Mouse (Mus musculus) layer of hippocampus, postnatal 25 days (tissue): ENCODE data around the gene Aip. TPM values are rescaled to one million over a fixed set of nuclear protein-coding genes. Genes with fewer than 3 reads are reported as not detected.

Experiments
- DNase-seq, 2 experiments: peaks; one replicate each; pipeline ENCODE4 v3.0.0; 2022; ENCODE audit warnings: mixed read lengths in 2 of 2, low spot score in 1 of 2; ENCODE audit errors: extremely low spot score in 1 of 2
- total RNA-seq, 2 experiments: library from RNA; stranded (reverse); gene quantifications; 2 replicates each; pipeline ENCODE4 v1.2.3; 2021

Gene Aip
- total RNA-seq, 2 experiments from 2014 or later = 102 to 127 TPM

DNA sequence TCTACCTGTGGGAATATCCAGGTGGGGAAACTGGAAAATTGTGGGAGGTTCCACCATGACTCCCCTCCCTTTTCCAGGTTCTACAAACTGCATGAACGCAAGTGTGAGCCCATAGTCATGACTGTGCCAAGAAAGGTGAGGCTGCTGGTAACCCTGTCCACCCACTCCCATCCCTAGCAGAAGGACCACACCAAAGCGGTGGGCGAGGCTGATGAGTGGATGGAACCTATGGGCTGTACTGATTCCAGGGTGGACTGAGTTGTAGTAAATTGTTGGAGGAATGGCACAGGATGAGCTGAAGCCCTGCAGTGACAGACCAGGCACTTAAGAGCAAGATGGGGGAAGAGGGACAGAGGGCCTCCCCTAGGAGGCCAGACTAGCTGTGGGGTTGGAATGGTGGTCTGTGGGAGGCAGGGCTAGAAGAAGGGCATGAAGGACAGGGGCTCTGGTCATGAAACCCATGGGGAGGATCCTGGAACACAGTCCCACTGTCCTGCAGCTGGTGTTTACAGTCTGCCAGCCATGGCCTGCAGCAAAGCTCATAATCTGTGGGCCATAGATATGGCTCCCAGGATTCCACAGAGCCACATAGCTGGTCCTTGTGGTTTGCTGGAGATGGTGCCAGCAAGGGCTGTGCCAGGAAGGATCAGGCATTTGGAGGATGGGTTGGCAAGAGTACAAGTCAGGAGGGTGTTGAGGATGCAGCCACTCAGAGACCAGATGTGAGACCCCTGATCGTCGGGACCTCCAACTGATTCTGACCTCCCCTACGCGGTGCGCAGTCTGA, 27.0 kb upstream of the Aip start:
- DNase-seq = no peak

DNA sequence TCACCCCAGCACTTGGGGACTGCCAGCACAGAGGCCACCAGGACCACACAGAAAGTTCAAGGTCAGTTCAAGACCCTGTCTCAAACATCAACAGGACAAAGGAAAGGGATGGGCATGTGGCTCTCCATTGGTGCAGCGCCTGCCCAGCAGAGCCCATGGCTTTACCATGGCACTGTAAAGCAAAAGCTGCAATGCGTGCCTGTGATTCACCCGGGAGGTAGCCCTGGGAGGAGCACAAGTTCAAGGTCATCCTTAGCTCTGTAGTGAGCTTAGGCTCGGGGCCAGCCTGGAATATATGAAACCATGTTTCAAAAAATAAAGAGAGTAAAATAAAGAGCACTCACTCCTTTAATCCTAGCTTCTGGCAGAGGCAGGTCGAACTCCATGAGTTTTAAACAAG, 26.2 kb upstream of the Aip start:
- no peak for DNase-seq

DNA sequence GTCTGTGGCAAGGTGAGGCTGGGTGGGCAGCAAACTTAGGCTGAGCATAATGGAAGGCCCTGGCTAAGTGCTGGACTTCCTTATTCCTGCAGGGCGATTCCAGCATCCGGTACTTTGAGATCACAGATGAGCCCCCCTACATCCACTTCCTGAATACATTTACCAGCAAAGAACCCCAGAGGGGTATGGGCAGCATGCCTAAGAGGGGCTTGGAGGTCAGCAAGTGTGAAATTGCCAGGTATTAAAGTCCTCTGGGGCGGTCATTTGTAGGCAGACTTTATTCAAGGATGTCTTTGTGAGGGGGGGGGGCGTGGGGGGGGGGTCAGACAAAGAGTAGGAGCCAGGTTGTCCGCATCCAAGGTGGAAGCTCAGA, 25.8 kb upstream of the Aip start:
- DNase-seq = no peak

DNA sequence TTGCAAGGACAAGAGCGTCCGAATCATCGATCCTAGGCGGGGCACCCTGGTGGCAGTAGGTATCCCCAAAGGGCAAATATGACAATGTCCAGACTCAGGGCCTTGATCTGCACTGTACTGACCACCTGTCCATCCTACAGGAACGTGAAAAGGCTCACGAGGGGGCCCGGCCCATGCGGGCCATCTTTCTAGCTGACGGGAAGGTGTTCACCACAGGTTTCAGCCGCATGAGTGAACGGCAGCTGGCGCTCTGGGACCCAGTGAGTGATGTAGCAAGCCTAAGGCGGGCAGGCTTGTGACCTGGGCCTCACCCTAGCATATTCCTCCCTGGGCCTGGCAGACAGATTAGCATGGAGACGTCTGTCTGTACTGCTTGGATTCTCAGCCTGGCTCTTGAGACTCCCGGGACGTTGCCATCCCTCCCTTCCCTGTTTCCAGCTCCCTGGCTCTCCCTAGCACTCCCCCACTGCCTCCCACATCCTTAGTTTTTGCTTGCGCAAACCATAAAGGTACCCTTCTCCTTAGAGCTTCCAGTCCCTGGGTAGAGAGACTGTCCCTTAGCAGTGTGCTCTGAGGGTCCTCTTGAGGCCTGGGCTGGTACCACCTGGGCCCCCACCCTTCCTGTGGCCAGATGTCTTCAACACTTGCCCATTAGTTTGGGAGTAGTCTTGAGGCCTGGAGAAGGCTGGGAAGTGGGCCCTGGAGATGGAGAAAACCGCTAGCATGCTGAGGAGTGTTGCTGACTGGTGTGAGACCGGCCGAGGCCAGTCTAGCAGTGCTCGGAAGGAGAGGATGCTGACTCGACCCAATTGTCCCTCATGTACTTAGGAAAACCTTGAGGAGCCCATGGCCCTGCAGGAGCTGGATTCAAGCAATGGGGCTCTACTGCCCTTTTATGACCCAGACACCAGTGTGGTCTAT, 25.2 kb upstream of the Aip start:
- DNase-seq = no peak

DNA sequence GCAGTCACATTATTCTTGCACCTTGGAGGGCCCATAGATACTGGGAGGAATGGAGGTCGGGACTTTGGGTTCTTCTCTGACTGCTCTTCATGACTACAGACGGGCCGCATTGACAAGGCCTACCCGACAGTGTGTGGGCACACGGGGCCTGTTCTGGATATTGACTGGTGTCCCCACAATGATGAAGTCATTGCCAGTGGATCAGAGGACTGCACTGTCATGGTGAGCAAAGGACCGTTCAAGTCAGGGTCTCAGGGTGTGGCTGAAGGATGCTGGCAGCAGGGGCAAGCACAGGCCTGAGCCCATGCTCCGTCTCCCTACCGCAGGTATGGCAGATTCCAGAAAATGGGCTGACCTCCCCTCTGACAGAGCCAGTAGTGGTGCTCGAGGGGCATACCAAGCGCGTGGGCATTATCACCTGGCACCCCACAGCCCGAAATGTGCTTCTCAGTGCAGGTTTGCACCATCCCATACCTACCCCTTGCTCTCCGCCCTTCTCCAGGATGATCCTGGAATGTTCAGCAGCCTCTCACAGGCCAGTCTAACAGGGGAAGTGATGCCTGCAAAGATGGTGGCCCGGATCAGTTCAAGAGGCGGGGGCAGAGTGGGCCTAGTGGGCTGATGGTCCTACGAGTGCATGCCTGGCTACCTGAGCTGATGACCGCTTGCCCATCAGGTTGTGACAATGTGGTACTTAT, 24.3 kb upstream of the Aip start:
- DNase-seq = no peak

DNA sequence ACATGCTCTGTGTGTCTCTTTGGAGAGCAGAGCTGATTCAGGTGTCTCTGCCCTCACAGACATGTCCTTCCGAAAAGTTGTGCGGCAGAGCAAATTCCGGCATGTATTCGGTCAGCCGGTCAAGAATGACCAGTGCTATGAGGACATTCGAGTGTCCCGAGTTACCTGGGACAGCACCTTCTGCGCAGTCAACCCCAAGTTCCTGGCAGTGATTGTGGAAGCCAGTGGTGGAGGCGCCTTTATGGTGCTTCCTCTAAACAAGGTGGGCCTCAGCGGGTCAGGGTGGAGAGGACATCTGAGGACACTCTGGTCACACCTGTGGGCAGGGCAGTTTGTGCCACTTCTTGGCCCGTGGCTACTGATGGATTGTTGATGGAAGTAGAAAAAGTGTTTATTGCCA, 23.6 kb upstream of the Aip start:
- no peak for DNase-seq

DNA sequence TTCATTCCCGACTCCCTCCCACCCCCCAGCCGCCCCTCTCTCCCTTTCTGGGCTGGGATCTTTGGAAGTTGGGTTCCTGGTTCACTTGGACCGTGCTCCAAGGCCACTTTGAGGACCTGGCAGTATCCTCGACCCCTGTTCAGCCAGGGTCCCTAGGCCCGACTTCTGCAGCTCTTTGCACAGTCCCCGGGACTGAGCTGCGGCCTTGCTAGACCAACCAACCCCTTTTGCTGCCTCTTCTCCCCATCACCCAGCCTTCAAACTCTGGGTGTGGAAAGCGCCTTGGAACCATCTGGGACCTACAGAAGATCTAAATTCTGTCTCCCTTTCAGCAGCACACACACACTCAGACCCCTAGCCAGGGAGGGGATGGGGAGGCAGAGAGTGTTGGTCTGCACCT, 23.2 kb upstream of the Aip start:
- no peak for DNase-seq

DNA sequence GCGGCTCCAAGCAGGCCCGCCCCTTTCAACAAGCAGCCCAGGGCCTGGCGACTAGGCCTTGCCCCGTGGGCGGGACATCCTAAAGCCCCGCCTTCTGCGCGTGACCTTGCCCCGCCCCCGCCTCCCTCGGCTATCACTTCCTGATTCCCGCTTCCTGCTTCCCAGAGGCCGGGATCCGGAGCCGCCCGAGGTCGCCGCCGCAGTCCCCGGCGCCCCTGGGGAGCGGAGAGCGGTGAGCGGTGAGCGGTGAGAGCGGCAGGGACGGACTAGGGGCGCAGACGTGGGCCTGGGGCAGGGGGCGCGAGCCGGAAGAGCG, 22.8 kb upstream of the Aip start, which contains the start of gene Coro1b:
Gene Coro1b, plus strand, starts transcription at position 129 of the 316 bp plus-strand sequence.
- peak; percentile 92 to 93 for DNase-seq

DNA sequence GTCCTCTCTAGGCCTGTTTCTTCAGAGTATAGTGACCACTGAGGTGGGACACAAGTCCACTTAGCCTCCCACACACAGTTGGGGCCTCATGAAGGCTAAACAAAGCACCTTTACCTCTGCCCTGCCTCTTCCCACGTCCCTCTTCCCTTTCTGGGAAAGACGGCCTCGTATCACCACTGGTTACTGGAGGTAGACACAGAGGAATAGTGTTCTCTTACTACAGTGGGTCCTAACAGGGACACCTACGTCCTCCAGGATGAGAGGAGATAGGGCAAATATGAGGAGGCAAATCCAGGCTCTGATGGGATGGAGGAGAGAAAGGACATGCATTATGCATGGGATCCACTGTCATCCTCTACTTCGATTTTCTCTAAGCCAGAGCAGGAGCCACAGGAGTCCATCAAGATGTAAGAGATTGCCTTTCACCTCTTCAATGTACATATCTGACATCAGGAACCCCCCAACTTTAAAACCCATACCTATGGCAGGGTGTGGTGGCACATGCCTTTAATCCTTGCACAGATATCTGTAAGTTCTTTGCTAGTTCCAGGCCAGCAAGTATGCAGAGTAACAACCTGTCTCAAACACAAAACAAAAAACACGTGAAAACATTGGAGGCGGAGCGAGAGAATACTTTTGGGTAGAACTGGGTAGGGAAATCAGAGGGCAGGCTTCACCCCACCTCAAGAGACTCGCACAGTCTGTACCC, 22.3 kb upstream of the Aip start:
- DNase-seq = no peak

DNA sequence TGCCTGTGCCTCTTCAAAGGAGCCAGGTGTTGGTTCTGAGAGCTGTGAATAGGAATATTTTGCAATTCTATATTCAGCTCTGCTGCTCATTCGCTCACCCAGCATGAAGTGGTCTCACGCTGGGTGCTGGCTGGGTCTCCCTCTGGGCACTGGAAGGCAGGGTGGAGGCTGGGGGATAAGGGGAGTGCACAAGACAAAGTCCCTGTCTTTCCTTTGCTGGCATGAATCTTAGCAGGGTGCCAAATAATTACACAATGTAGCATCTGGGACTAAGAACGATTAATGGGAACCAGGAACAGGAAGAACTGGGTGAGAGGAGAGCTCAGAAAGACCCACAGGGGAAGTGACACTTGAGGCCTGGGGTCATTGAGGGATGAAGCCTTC, 21.4 kb upstream of the Aip start:
- DNase-seq = no peak

DNA sequence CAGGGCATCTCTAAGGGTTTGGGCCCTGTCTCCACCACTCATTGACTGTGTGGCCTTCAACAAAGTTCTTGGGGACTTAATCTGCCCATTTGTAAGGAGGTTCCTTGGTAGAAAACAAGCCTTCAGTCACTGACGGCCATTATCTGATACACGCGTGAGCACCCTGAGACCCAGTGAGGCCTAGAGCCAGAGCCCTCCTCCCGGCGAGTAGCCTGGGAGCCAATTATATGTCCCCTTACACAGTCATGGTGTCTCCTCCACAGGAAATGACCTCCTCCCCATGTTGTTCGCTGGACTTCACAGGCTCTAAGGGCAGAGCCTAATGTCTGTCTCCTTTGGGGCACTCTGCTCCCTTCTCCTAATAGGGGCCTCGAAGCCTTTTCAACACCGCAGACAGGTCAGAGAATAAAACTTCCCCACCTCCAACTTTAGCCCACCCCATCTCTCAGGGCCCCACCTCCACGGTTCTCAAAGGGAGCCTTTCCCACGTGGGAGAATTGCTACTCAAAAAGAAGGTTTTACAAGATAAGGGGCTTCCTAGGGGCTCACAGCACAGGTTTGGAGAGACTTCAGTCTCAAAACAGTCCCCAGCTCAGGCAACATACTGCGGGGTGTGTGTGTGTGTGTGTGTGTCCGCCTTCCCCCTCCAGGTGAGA, 20.8 kb upstream of the Aip start:
- no peak for DNase-seq

DNA sequence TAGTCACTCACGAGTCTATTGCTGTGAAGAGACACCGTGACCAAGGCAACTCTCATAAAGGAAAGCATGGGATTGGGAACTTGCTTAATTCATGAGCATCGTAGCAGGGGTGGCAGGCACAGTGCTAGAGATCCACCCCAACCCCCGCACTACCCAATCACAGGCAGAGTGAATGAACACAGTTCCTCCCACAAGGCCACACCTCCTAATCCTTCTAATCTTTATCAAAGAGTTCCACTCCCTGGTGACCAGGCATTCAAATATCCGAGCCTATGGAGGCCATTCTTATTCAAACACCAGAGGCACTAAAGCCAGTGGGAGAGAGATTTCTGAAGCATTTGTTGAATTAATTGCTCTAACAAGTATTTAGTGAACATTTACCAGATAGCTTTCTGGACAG, 20.3 kb upstream of the Aip start:
- DNase-seq = no peak

DNA sequence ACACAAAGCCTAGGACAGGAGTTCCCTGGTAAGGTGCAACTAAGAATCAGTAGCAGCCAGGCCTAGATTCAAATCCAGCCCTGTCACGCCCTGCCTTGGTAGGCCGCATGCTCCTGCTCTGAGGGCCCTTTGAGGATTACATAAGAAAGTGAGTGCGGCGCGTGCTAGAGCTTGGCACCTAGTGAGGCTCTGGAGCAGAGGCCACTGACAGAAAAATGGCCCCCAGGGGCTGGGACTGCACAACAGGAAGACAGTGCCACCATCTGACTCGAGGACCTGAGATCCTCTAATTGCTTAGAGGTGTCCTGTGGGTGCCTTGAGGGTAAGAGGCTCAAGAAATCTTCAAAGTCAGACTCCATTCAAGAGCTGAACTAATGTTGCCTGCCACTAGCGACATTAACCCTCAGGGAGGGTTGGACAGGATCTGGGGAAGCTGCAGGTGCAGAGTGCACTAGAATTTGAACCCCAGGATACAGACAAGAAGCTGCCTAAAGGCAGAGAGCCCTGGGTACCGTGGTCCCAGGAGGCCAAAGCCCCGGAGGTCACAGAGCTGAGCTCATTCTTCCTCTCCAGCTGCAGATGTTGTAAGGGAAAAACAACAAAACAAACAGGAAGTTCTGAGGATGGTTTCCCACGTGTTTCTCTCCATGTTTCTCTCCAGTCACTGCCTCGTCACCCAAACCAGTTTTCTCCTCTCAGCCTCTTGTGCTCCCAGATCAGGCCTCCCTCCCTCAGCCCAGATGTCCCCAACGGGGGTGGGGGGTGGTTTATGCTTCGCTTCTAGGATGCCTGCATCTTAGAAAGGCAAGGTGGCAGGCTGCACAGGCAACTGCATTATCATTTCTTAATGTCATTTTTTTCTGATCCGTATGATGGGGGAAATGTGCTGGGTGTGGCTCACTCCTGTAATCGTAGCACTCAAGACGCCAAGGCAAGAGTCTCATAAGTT, 19.2 kb upstream of the Aip start:
- DNase-seq = no peak

DNA sequence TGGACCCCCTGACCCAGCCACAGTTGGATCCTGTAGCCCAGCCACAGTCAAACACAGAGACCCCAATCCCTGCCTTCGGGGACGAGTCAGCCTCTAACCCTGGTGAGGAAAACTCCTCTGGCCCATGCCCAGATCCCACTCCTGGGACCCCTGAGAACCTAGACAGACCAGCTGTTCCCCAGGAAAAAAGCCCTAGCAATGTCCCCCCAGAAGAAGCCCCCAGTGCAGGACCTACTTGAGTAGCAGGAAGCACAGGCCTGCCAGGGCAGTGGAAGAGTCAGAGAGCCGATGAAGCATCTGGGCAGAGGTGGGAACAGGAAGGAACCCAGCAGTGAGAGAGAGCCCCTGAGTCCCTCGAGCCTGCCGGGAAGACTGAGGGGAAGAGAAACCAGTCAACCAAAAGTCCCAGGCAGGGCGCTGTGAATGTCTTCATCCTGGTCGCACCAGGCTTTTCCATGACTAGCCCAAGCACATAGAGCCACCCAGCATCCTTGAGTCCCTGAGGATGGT, 18.2 kb upstream of the Aip start, which contains the start of gene Cabp4:
Gene Cabp4, minus strand, starts transcription at position 275 of the 510 bp plus-strand sequence.
- no peak for DNase-seq

DNA sequence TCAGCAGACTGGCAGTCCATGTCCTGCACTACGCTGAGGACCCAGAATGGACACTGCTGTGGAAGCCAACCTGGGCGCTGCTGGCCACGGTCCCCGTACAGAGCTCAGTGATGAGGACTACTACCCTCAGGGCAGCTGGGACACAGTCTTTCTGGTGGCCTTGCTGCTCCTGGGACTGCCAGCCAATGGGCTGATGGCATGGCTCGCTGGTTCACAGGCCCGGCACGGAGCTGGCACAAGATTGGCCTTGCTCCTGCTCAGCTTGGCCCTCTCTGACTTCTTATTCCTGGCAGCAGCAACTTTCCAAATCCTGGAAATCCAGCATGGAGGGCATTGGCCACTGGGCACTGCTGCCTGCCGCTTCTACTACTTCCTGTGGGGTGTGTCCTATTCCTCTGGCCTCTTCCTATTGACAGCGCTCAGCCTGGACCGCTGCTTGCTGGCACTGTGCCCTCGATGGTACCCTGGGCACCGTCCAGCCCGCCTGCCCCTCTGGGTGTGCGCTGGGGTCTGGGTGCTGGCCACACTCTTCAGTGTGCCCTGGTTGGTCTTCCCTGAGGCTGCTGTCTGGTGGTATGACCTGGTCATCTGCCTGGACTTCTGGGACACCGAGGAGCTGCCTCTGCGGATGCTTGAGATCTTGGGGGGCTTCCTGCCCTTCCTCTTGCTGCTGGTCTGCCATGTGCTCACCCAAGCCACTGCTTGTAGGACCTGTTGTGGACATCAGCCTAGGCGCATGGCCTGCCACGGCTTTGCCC, 16.9 kb upstream of the Aip start:
- no peak for DNase-seq

DNA sequence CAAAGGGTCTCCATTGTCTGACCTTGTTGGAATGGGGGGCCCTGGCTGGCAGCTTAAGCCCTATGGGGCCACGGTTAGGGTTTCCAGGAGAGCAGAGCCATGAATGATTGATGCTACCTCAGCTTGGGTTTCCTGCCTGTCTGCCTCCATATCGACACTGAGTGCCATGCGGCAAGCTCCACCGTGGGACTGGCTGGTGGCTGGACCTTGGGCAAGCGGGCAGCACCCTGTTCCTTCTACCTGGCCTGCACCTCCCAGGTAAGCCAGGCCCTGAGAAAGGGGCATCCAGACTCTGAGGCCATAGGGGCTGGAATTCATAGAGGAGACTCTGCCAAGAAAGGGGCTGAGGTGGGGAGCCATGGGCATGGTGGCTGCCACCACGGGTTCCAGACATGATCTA, 14.5 kb upstream of the Aip start:
- no peak for DNase-seq

DNA sequence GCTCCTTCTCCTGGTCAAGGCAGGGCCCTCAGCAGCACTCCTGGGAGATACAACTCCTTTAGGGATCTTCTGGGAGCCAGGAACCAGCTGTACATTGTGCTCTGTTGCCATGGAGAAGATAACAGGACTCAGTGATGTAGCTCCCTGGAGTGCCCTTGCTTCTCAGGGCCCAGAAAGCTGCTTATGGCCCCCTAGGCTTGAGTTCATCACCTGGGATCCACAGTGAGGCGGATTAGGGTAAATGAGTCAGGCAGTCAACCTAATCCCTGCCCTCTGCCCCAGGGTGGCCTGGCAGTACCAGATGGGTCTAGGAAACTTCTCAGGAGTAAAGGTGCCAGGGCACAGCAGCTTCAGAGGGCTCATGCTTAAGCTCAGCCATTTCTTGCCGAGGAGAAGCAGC, 13.8 kb upstream of the Aip start, which contains the start of gene Gpr152:
Gene Gpr152, plus strand, starts transcription at position 342 of the 400 bp plus-strand sequence.
- DNase-seq = no peak

DNA sequence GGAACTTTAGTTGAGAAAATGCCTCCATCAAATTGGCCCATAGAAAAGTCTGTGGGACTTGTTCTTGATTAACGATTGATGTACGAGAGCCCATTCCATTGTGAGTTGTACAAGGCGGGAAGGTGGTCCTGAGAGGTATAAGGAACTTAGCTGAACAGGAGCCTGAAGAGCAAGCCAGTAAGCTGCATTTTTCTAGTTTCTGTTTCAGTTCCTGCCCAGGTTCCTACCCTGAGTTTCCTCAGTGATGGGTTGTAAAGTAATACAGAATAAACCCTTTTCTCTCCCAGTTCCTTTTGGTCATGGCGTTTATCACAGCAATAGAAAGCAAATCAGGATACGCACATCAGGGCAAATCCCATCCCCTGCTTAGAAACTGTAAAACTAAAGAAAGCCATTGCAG, 12.3 kb upstream of the Aip start:
- no peak for DNase-seq
